Mouse (Mus musculus) heart, postnatal 36 days (tissue): ENCODE data around the gene Gm3149. TPM values are rescaled to one million over a fixed set of nuclear protein-coding genes. Genes with fewer than 3 reads are reported as not detected.
"Not testable (repeated sequence)": the region's sequence is repeated elsewhere in the genome, so short reads cannot be mapped to it uniquely, and the experiment has no call there.

Experiments
- DNase-seq, 2 experiments: peaks; one replicate each; pipeline ENCODE4 v3.0.0; 2021 to 2022
- intact Hi-C: fragments of 180-260 bp; cut with DNase I; formaldehyde crosslinking; loops from one replicate; pipeline ENCODE4 v1.15.1; 2025
- total RNA-seq, 2 experiments: library from RNA; stranded (reverse); gene quantifications; 2 replicates each; pipeline ENCODE4 v1.2.3; 2021

Gm3149 gene
- not detected for total RNA-seq

GRCm38 (mm10) chr14:4316983-4317382 lies at the start of gene Gm3149:
Gm3149 (plus strand) TSS chr14:4317283.
- DNase-seq, intact Hi-C loops: not testable (repeated sequence)

DNA sequence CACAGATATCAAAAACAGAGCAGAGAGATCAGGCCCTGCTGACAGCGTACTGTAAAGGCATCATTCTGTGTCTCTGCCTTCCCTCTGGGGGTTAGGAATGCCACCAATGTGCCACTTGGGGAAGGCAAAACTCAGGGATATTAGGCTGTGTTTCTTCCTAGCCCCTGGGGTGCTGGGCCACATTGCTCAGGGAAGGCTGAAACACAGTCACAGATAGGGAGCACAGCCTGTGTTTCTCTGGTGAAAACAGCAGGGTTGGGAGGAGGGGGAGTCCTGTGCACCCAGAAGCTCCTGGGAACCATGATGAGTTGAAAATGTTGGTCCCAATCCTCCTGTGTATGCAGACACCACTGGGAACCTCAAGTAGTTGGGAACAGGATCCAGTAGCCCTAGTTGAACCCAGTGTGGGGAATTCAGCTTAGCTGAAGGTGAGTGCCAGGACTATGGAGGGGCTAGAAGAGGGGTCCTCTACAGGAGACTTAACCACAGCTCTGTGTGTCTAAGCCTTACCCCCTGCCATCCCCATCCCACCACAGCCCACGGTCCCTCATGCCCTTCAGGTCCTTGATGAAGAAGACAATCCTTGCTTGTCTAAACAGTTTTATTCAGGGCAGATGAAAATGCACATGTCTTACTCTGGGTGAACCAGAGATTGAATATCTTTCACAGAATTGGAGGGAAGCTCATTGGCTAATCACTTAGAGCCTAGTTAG lies 47.7 kb upstream of the Gm3149 start:
- intact Hi-C loops, DNase-seq: not testable (repeated sequence)

DNA sequence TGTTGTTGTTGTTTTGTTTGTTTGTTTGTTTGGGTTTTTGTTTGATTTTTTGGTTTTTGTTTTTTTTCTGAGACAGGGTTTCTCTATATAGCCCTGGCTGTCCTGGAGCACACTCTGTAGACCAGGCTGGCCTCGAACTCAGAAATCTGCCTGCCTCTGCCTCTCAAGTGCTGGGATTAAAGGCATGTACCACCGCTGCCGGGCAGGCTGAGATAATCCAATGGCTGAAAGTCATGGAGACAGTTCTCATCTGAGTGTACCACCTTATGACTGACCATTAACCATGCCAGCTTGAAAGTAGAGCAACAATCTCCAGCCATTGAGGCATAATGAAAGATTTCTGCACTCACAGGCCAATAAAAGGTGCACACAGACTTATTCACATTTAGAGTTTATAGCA lies 37.3 kb upstream of the Gm3149 start:
- DNase-seq, intact Hi-C loops: not testable (repeated sequence)

DNA sequence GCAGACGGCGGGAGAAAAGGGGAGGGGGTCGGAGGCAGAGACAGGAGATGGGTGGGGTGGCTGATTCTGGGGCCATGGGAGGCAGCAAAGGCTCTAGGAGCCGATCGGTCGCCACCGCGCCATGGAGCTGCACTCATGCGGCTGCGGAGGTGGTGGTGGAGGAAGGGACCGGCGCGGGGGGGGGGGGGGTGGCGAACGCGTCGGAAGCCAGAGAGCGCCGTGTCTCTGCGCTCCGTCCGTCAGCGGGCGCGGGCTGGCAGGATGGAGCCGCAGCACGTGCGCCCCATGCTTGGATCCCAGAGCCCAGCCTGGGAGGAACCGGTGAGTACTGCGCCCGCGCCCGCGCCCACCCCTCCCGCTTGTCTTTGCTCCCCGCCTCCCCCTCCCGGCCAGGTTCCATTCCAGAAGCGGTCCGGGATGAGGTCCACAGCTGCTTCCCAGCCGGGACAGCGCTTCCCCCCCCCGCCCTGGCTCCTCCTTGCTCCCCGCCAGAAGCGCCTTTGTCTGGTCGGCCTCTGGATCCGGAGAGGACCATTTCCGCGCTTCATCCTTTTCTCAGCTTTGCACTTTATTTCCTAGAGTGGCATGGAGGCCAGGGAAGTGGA lies 17.5 kb downstream of the Gm3149 start, which contains the start of gene 2610042L04Rik:
2610042L04Rik (plus strand) TSS at position 288 of the 605 bp plus-strand sequence.
- intact Hi-C loops = not testable (repeated sequence)

GRCm38 (mm10) chr14:4335506-4335905 lies 18.4 kb downstream of the Gm3149 start:
- DNase-seq, intact Hi-C loops: not testable (repeated sequence)

More for the DNA sequence above, 17.5 kb downstream of the Gm3149 start, which contains the start of gene 2610042L04Rik:
- not testable (repeated sequence) for DNase-seq

DNA sequence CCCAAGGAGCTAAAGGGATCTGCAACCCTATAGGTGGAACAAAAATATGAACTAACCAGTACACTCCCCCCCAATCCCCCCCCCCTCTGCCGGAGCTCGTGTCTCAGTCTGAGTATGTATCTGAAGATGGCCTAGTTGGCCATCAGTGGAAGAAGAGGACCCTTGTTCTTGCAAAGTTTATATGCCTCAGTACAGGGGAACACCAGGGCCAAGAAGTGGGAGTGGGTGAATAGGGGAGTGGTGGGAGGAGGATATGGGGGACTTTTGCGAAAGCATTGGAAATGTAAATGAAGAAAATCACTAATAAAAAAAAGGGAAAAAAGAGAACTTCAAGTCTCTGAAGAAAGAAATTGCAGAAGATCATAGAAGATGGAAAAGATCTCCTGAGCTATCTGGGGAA lies 51.9 kb downstream of the Gm3149 start:
- DNase-seq, intact Hi-C loops: not testable (repeated sequence)

GRCm38 (mm10) chr14:4369691-4370090 lies 52.6 kb downstream of the Gm3149 start:
- DNase-seq, intact Hi-C loops: not testable (repeated sequence)

Other genes starting within 250 kb of the Gm3149 start
- under 1 TPM in 1 of 2 experiments, not detected in 1; 0.16 TPM for gene Gm3115, start 233.2 kb upstream of the Gm3149 start, total RNA-seq
- under 1 TPM; 0.16 to 0.78 TPM for gene Gm8108, start 206.8 kb upstream of the Gm3149 start, total RNA-seq
- not detected for gene Gm3127, start 152.3 kb upstream of the Gm3149 start, total RNA-seq
- under 1 TPM in 1 of 2 experiments, not detected in 1; 0.17 TPM for gene Gm2974, start 134.7 kb upstream of the Gm3149 start, total RNA-seq
- not detected for gene Gm3138, start 67.7 kb upstream of the Gm3149 start, total RNA-seq
- not detected for gene 2610042L04Rik, start 17.5 kb downstream of the Gm3149 start, total RNA-seq
- gene Gm3159, start 80.2 kb downstream of the Gm3149 start, total RNA-seq = not detected
- under 1 TPM in 1 of 2 experiments, not detected in 1; 0.17 TPM for gene Gm3164, start 98.2 kb downstream of the Gm3149 start, total RNA-seq
- gene Gm3173, start 113.7 kb downstream of the Gm3149 start, total RNA-seq = not detected
- gene Gm3182, start 164.5 kb downstream of the Gm3149 start, total RNA-seq = not detected
- not detected for gene Gm3047, start 238.1 kb downstream of the Gm3149 start, total RNA-seq